Mouse (Mus musculus): ENCODE measurements around the gene Chd6. TPM values are rescaled to one million over a fixed set of nuclear protein-coding genes. Genes with fewer than 3 reads are reported as not detected.

Chd6 gene
- polyA plus RNA-seq, 1 experiment from 2014 or later: 32.1 TPM

DNA sequence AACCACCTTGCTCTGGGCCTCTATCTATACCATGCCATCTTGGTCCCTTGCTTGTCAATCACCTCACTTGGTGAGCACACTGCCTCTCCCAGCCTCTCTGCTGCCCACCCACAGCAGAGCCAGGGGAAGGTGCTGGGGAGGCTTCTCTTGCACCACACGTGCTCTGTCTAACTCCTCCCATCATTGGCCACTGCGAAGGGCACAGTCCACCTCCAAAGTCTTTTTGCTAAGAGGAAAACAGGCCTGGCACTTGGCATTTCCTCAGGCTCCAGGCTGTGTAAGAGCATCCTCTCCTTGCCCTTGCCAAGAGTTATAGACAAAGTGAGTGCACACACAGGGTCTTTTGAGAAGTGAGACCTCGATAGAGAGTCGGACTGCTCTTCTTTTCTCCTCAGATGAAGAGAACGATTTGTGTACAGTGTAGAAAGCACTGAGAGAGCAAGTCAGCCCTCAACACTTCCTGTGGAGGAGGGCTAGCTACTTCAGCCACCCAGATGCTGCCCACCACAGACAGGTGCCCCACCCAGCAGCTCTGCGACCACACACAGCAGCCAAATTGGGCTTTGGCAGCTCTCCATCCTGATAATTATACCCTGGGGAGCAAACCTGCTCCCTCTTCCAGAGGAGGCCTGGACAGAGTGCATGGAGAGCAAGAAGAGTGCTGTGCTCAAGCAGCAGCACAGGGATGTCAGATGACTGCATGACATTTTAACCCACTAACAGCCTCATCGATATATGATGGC lies 155.6 kb downstream of the Chd6 start:
- H3K36me3 ChIP-seq: peaks cover 62% of the 10 kb centered on the region
- no peak; the same call in 1 of the 2 replicates for ATAC-seq (ENCODE audit: low FRiP score)
- 68% methylated on average over 7 of the region's 7 CpGs for WGBS
- no peaks in the 10 kb centered on the region for H3K4me1 ChIP-seq
- no peak overlapping the region for H3K4me2 ChIP-seq
- no peak overlapping the region for H3K4me3 ChIP-seq (replicated peaks)
- H3K9ac ChIP-seq (replicated peaks): no peak overlapping the region
- H3K27ac ChIP-seq (replicated peaks): 0 out of 2 replicates have a peak overlapping the region, but pooled peaks have one; percentile 10
- H3K9me3 ChIP-seq (replicated peaks): no peaks in the 10 kb centered on the region
- no peaks in the 10 kb centered on the region for H3K27me3 ChIP-seq (replicated peaks)

DNA sequence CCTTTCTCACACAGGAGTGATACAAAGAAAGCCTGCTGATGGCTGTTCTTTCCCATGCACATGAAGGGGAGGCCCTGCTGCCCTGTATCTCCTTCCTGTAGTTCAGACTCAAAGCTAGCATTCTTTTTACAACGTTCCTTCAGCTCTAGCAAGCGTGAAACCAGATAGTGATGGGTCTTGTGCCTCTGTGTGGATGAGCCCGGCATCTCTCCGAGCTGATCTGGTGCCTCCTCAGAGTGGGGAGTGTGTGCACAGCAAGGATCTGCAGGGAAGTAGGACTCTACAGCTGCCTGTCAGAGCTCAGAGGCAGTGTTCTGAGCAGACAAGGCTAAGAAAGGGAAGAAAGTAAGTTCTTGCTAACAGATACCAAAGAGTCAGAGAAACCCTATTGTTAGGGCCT lies 157.3 kb downstream of the Chd6 start:
- WGBS: 82% methylated on average over 4 of the region's 4 CpGs
- Histone ChIP-seq H3K9ac (replicated peaks) (no peak overlapping the region), H3K4me1 (no peaks in the 10 kb centered on the region), H3K27ac (replicated peaks) (no peak overlapping the region), H3K4me2 (no peak overlapping the region), H3K27me3 (replicated peaks) (no peaks in the 10 kb centered on the region), H3K4me3 (replicated peaks) (no peak overlapping the region), H3K36me3 (peaks cover 66% of the 10 kb centered on the region), H3K9me3 (replicated peaks) (no peaks in the 10 kb centered on the region)
- ATAC-seq (ENCODE audit: low FRiP score): no peak

DNA sequence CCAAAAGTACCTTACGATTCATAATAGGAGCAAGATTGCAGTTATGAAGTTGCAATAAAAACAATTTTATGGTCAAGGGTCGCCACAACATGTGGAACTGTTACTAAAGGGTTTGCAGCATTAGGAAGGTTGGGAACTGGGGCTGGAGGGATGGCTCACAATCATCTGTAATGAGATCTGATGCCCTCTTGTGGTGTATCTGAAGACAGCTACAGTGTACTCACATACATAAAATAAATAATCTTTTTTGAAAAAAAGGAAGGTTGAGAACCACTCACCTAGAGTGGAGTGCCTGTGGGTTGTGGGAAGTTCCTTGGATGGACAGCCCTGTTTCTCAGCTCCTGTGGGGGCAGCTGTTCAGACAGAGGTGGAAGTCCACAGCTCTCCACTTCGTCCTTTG lies 166.4 kb downstream of the Chd6 start:
- Histone ChIP-seq H3K27me3 (replicated peaks) (no peaks in the 10 kb centered on the region), H3K27ac (replicated peaks) (no peak overlapping the region), H3K9me3 (replicated peaks) (no peaks in the 10 kb centered on the region), H3K9ac (replicated peaks) (no peak overlapping the region), H3K36me3 (peaks cover 7% of the 10 kb centered on the region), H3K4me1 (no peaks in the 10 kb centered on the region), H3K4me3 (replicated peaks) (no peak overlapping the region), H3K4me2 (no peak overlapping the region)
- no peak for ATAC-seq (ENCODE audit: low FRiP score)
- 68% methylated on average over 3 of the region's 3 CpGs for WGBS

DNA sequence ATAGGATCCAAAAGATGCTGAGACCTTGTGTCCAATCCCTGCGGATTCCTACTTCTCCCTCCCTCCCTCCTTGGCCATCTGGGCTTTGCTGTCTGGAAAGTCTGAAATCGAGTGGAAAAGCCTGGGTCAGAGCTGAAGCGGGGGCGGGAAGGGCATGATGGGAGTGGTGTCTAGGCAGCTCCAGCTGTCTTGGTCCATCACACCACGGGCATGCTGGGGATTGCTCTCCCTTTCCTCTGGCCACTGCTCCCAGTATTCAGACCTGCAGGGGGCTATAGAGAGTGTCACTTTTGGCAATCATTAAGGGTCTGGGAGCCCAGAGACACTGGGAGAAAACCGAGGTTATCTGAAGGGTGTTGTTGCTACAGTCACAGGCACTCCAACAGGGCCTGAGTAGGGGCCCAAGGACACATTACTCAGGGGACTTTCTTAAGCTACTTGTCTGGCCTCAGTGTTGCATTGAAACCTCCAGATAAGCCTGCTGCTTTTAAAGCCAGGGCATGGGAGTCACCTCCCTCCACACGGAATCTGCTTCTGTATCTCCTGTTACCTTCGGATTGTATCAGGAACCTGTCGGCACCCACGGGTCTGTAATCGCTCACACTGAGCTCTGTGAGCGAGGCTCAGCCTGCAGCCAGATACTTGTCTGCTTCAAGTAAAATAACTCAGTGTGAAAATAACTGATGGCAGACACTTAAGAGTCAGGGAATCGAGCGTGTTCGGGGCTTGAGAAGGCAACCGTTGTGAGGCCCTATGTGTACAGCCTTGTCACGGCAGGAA lies 167.8 kb downstream of the Chd6 start:
- WGBS: 74% methylated on average over 17 of the region's 17 CpGs
- H3K4me1 ChIP-seq: no peaks in the 10 kb centered on the region
- no peaks in the 10 kb centered on the region for H3K9me3 ChIP-seq (replicated peaks)
- H3K36me3 ChIP-seq: peaks cover 2% of the 10 kb centered on the region
- H3K4me3 ChIP-seq (replicated peaks): no peak overlapping the region
- no peak overlapping the region for H3K4me2 ChIP-seq
- no peak for ATAC-seq (ENCODE audit: low FRiP score)
- H3K27me3 ChIP-seq (replicated peaks): no peaks in the 10 kb centered on the region
- no peak overlapping the region for H3K9ac ChIP-seq (replicated peaks)
- H3K27ac ChIP-seq (replicated peaks): no peak overlapping the region

DNA sequence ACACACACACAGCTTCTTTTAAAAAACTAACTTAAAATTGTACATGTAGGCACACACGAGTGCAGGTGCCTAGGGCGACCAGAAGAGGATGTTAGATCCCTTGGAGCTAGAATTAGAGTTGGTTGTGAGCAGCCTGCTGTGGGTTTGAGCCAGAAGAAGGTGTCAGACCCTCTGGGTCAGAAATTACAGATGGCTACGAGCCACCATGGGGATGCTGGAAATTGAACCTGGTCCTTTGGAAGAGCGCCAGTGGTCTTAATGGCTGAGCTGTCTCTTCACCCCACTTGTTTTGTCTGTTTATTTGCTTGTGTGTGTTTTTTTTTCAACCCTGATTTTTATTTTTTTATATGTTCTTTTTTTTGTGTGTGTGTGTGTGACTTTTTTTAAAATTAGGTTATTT lies 174.4 kb downstream of the Chd6 start:
- H3K27me3 ChIP-seq (replicated peaks): no peaks in the 10 kb centered on the region
- WGBS: 72% methylated on average over 4 of the region's 4 CpGs
- no peak overlapping the region for H3K27ac ChIP-seq (replicated peaks)
- no peak overlapping the region for H3K4me3 ChIP-seq (replicated peaks)
- no peaks in the 10 kb centered on the region for H3K36me3 ChIP-seq
- ATAC-seq (ENCODE audit: low FRiP score): no peak
- peaks cover 3% of the 10 kb centered on the region; the same call in 1 of the 2 replicates for H3K4me1 ChIP-seq
- H3K4me2 ChIP-seq: no peak overlapping the region
- H3K9ac ChIP-seq (replicated peaks): no peak overlapping the region
- H3K9me3 ChIP-seq (replicated peaks): no peaks in the 10 kb centered on the region

DNA sequence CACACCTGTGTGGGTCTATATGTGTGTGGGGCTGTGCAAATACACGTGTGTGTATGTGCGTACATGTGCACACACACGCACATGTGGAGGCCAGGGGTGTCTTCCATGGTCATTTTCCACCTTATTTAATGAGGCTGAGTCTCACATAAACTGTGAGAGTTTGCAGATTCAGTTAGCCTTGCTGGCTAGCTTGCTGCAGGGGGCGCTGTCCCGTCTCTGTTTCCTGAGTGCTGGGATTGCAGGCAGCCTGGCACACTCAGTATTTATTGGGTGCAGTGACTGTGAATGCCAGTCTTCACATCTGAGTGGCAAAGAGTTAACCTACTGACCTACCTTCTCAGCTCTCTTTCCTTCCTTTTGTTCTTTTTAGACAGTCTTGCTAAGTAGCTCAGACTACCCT lies 175.0 kb downstream of the Chd6 start:
- Histone ChIP-seq H3K27ac (replicated peaks) (no peak overlapping the region), H3K4me2 (no peak overlapping the region), H3K36me3 (no peaks in the 10 kb centered on the region), H3K9me3 (replicated peaks) (no peaks in the 10 kb centered on the region), H3K4me1 (peaks cover 3% of the 10 kb centered on the region; the same call in 1 of the 2 replicates), H3K4me3 (replicated peaks) (no peak overlapping the region), H3K9ac (replicated peaks) (no peak overlapping the region), H3K27me3 (replicated peaks) (no peaks in the 10 kb centered on the region)
- no peak for ATAC-seq (ENCODE audit: low FRiP score)
- 81% methylated on average over 5 of the region's 5 CpGs for WGBS

DNA sequence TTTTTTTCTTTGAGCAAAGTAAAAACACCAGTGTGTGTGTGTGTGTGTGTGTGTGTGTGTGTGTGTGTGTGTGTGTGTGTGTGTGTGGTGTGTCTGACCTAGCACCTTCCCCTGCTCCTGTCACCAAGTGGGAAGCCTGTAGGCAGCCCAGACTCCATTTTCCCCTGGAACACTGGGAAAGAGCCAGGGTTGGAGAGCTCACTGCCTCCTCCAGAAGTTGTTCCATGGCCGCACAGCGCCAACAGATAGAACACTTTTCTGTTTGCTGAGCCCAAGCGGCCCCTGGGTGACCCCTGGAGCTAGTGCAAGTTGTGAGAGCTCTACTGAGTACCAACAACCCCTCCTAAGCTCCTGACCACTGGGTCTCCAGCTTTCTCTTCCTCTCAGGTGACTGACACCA lies 175.9 kb downstream of the Chd6 start:
- no peaks in the 10 kb centered on the region for H3K27me3 ChIP-seq (replicated peaks)
- no peak overlapping the region for H3K27ac ChIP-seq (replicated peaks)
- H3K9me3 ChIP-seq (replicated peaks): no peaks in the 10 kb centered on the region
- no peak overlapping the region for H3K4me2 ChIP-seq
- peaks cover 3% of the 10 kb centered on the region; the same call in 1 of the 2 replicates for H3K4me1 ChIP-seq
- 76% methylated on average over 3 of the region's 3 CpGs for WGBS
- no peak overlapping the region for H3K9ac ChIP-seq (replicated peaks)
- H3K4me3 ChIP-seq (replicated peaks): no peak overlapping the region
- no peak for ATAC-seq (ENCODE audit: low FRiP score)
- no peaks in the 10 kb centered on the region for H3K36me3 ChIP-seq

DNA sequence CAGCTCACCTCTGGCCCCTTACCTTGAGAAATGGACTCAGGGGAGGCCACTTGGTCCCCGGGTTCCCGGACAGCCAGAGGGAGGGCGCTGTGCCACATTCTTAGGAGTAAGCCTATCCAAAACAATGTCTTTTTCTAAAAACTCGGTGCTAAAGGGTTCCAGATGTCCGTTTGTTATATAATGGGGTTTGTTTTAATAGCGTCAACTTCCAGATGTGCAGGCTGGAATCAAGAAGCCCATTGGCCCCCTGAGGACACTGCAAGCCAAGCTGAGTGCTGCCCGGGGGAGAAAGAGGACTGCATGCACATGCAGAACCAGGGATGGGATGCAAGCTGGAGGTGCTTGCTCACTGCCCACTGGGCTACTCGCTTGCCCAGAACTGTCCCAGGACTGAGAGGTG lies 176.6 kb downstream of the Chd6 start:
- H3K27me3 ChIP-seq (replicated peaks): no peaks in the 10 kb centered on the region
- H3K4me1 ChIP-seq: peaks cover 3% of the 10 kb centered on the region; the same call in 1 of the 2 replicates
- no peak overlapping the region for H3K27ac ChIP-seq (replicated peaks)
- no peak for ATAC-seq (ENCODE audit: low FRiP score)
- no peaks in the 10 kb centered on the region for H3K9me3 ChIP-seq (replicated peaks)
- no peak overlapping the region for H3K4me2 ChIP-seq
- H3K4me3 ChIP-seq (replicated peaks): no peak overlapping the region
- no peak overlapping the region for H3K9ac ChIP-seq (replicated peaks)
- H3K36me3 ChIP-seq: no peaks in the 10 kb centered on the region
- 75% methylated on average over 8 of the region's 8 CpGs for WGBS

DNA sequence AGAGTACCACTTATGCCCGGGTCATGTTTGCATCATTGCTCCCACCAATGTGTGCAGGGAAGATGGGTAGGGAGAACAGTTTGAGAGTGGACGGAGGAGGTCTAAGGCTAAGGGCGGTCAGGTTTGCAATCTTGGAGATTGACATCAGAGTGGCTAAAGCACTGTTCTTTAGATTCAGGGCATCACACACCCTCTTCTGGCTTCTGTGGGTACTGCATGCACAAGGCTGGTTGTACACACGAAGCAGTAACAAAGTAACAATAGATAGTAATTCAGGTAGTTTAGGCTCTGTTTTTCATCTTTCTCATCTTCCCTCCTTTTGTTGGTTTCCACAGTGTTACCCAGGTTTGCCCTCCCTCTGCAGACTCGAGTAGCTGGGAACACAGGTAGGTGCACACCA lies 177.5 kb downstream of the Chd6 start:
- Histone ChIP-seq H3K4me1 (peaks cover 3% of the 10 kb centered on the region; the same call in 1 of the 2 replicates), H3K4me3 (replicated peaks) (no peak overlapping the region), H3K9me3 (replicated peaks) (no peaks in the 10 kb centered on the region), H3K9ac (replicated peaks) (no peak overlapping the region), H3K4me2 (no peak overlapping the region), H3K36me3 (no peaks in the 10 kb centered on the region), H3K27ac (replicated peaks) (no peak overlapping the region), H3K27me3 (replicated peaks) (no peaks in the 10 kb centered on the region)
- 95% methylated on average over 5 of the region's 5 CpGs for WGBS
- ATAC-seq (ENCODE audit: low FRiP score): no peak

DNA sequence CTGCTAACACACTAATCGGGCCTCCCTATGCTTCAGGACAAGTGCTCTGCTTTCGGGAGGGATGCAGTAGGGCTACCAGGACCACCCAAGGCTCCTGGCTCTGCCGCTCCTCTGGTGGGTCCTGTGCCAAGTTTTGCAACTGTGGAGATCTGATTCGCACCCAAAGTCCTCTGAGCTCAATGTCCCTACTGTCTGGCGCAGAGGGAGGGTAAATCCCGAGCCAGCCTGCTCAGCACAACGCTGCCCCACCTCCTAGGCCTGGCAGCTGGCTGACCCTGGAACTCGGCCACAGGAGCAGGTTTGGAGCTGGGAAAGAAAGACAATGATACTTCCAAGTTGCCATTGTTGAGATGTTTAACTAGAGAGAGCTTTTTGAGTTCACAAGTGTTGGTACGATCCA lies 183.7 kb downstream of the Chd6 start:
- Histone ChIP-seq H3K4me3 (replicated peaks) (no peak overlapping the region), H3K36me3 (no peaks in the 10 kb centered on the region), H3K9ac (replicated peaks) (no peak overlapping the region), H3K9me3 (replicated peaks) (no peaks in the 10 kb centered on the region), H3K27ac (replicated peaks) (no peak overlapping the region), H3K4me2 (no peak overlapping the region), H3K4me1 (no peaks in the 10 kb centered on the region; the same call in 1 of the 2 replicates), H3K27me3 (replicated peaks) (no peaks in the 10 kb centered on the region)
- ATAC-seq (ENCODE audit: low FRiP score): no peak
- 73% methylated on average over 9 of the region's 9 CpGs for WGBS

DNA sequence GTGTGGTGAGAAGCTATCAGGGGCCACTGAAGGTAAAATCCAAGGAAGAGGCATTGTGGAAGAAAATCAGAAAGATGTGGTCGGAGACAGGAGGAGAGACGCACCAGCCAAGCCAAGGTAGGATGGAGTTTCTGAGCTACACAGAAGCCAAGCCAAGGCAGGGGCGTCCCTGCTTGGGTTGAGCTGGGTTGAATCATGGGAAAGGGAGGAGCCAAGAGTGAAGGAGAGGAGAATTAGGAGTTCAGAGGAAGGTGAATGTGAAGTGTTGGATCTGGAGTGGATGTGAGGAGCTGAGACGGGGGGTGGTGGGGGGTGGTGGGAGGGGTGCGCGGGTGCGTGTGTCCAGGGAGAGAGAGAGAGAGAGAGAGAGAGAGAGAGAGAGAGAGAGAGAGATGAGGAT lies 187.6 kb downstream of the Chd6 start:
- Histone ChIP-seq H3K4me3 (replicated peaks) (no peak overlapping the region), H3K4me1 (no peaks in the 10 kb centered on the region; the same call in 1 of the 2 replicates), H3K27me3 (replicated peaks) (no peaks in the 10 kb centered on the region; the same call in 1 of the 2 replicates), H3K27ac (replicated peaks) (no peak overlapping the region), H3K36me3 (no peaks in the 10 kb centered on the region), H3K9me3 (replicated peaks) (no peaks in the 10 kb centered on the region), H3K9ac (replicated peaks) (no peak overlapping the region), H3K4me2 (no peak overlapping the region)
- WGBS: 78% methylated on average over 5 of the region's 7 CpGs
- no peak for ATAC-seq (ENCODE audit: low FRiP score)

DNA sequence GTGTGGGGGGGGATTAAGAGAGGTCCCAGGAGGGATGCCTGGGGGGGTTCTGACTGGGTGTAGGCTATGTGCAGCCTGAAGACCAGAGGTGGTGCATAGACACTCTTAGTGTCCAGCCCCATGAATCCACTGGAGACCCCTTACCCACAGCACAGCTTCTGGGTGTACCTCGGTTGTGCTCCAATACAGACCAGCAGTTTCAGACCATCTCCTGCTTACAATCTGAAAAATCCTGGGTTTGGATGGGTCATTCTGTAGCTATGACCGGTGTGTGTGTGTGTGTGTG lies 190.0 kb downstream of the Chd6 start:
- Histone ChIP-seq H3K4me1 (no peaks in the 10 kb centered on the region), H3K9me3 (replicated peaks) (no peaks in the 10 kb centered on the region), H3K36me3 (no peaks in the 10 kb centered on the region), H3K4me3 (replicated peaks) (no peak overlapping the region), H3K4me2 (no peak overlapping the region), H3K27ac (replicated peaks) (no peak overlapping the region), H3K9ac (replicated peaks) (no peak overlapping the region), H3K27me3 (replicated peaks) (no peaks in the 10 kb centered on the region; the same call in 1 of the 2 replicates)
- no peak for ATAC-seq (ENCODE audit: low FRiP score)
- whole genome bisulfite sequencing: 81% methylated on average over 2 of the region's 2 CpGs
